Mouse (Mus musculus) activated CD4-positive, CD25-positive, alpha-beta regulatory T cell, adult 9 weeks (primary cell): ENCODE measurements around the gene Ccdc127. TPM values are rescaled to one million over a fixed set of nuclear protein-coding genes. Genes with fewer than 3 reads are reported as not detected.

Experiments used
- polyA plus RNA-seq: library from polyadenylated mRNA; unstranded; fragments of 100-300 nt; shearing (Covaris generic); gene quantifications from one replicate; pipeline ENCODE4 v1.2.1, GENCODE M21; 2017

Gene Ccdc127
- 38.2 TPM for polyA plus RNA-seq

GRCm38 (mm10) chr13:74349566-74350434, at the start of gene Ccdc127, which contains the start of gene Sdha:
Ccdc127 (plus strand) TSS chr13:74350309.
Sdha (minus strand) TSS chr13:74350280.

GRCm38 (mm10) chr13:74317170-74317849, 32.8 kb upstream of the Ccdc127 start, which contains the start of gene Pdcd6:
Pdcd6 (minus strand) TSS chr13:74317580.

GRCm38 (mm10) chr13:74363859-74364235, 13.7 kb downstream of the Ccdc127 start, which contains the start of gene Lrrc14b:
Lrrc14b (minus strand) TSS chr13:74364005.

GRCm38 (mm10) chr13:74390371-74390990, 40.4 kb downstream of the Ccdc127 start, which contains the start of gene Zfp72:
Zfp72 (minus strand) TSS chr13:74390836.

GRCm38 (mm10) chr13:74399298-74399839, 49.3 kb downstream of the Ccdc127 start, which contains the start of gene Ftl1-ps1:
Ftl1-ps1 (plus strand) TSS chr13:74399694.

Other genes starting within 250 kb of the Ccdc127 start
- gene Slc9a3, start 228.9 kb upstream of the Ccdc127 start, polyA plus RNA-seq, result not detected
- 114 TPM for gene Exoc3, start 141.6 kb upstream of the Ccdc127 start, polyA plus RNA-seq
- gene Ahrr, start 58.0 kb upstream of the Ccdc127 start, polyA plus RNA-seq, result 0.07 TPM
- 201 TPM for gene Pdcd6, start 32.7 kb upstream of the Ccdc127 start, polyA plus RNA-seq
- gene Sdha, start within 50 bp of the Ccdc127 start, polyA plus RNA-seq, result 338 TPM
- gene Lrrc14b, start 13.7 kb downstream of the Ccdc127 start, polyA plus RNA-seq, result not detected
- gene Zfp72, start 40.5 kb downstream of the Ccdc127 start, polyA plus RNA-seq, result 1.9 TPM
- gene Ftl1-ps1, start 49.4 kb downstream of the Ccdc127 start, polyA plus RNA-seq, result 48.5 TPM
- 21.2 TPM for gene Zfp825, start 143.7 kb downstream of the Ccdc127 start, polyA plus RNA-seq